Mouse (Mus musculus): ENCODE measurements at regions not wholly inside any gene's neighbourhood (a gene's known extent, or its start where the extent isn't known, plus 50 kb on each side); places are given as distances from the start of the nearest gene placed in this dataset.

GRCm38 (mm10) chr12:90469754-90470153 lies 268.5 kb downstream of the Dio2 start:
- intact Hi-C loops (cut with DNase I): no loop called here

GRCm38 (mm10) chr12:90460121-90460520 lies 278.1 kb downstream of the Dio2 start:
- intact Hi-C loops (cut with DNase I): no loop called here
- peak in 1 of 2 experiments; percentile 45 for DNase-seq (ENCODE audit: low spot score in 2 of 2)

More at GRCm38 (mm10) chr12:90469754-90470153, 268.5 kb downstream of the Dio2 start:
- no peak for DNase-seq (ENCODE audit: low spot score in 2 of 2)

GRCm38 (mm10) chr12:90440672-90441071 lies 297.6 kb downstream of the Dio2 start:
- no peak for DNase-seq (ENCODE audit: low spot score in 2 of 2)
- intact Hi-C loops (cut with DNase I): no loop called here

- intact Hi-C loops (cut with DNase I): no loop called here
- DNase-seq (ENCODE audit: low spot score in 2 of 2): peak; percentile 11 to 63
Observed at GRCm38 (mm10) chr12:90425276-90426063, 312.8 kb downstream of the Dio2 start.

GRCm38 (mm10) chr12:90417590-90418221 lies 320.5 kb downstream of the Dio2 start:
- intact Hi-C loops (cut with DNase I): no loop called here

GRCm38 (mm10) chr12:90408716-90409115 lies 329.5 kb downstream of the Dio2 start:
- intact Hi-C loops (cut with DNase I): no loop called here

More at GRCm38 (mm10) chr12:90417590-90418221, 320.5 kb downstream of the Dio2 start:
- no peak for DNase-seq (ENCODE audit: low spot score in 2 of 2)

GRCm38 (mm10) chr12:90398564-90398963 lies 339.7 kb downstream of the Dio2 start:
- intact Hi-C loops (cut with DNase I): no loop called here
- no peak for DNase-seq (ENCODE audit: low spot score in 2 of 2)

More at GRCm38 (mm10) chr12:90408716-90409115, 329.5 kb downstream of the Dio2 start:
- peak in 1 of 2 experiments; percentile 5 for DNase-seq (ENCODE audit: low spot score in 2 of 2)

Measured in left cerebral cortex, postnatal 25 days (tissue).